Mouse (Mus musculus): ENCODE results near the gene N4bp2l2.
"Not testable (repeated sequence)": the region's sequence is repeated elsewhere in the genome, so short reads cannot be mapped to it uniquely, and the experiment has no call there.

The N4bp2l2 gene

GRCm38 (mm10) chr5:150643390-150643789 is 22.6 kb downstream of the N4bp2l2 start:
- not testable (repeated sequence) for DNase-seq (ENCODE audit: low spot score)

DNA sequence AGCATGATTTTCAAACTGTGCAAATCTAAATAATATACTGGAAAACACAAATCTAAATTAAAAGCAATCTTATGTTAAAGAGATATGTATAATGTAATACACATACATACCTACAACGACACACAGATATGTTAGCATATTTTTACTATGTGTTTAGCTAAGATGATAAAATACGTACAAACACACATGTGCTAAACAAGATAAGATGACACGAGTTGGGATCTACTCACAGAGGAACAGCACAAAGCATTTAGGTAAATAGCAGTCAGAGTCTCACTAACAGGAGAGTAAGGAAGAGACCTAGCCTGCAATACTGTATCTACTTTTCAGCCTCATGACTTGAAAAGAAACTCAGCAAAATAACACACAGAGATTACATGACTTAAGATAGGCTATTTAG is 24.5 kb downstream of the N4bp2l2 start:
- no peak for DNase-seq (ENCODE audit: low spot score)

DNA sequence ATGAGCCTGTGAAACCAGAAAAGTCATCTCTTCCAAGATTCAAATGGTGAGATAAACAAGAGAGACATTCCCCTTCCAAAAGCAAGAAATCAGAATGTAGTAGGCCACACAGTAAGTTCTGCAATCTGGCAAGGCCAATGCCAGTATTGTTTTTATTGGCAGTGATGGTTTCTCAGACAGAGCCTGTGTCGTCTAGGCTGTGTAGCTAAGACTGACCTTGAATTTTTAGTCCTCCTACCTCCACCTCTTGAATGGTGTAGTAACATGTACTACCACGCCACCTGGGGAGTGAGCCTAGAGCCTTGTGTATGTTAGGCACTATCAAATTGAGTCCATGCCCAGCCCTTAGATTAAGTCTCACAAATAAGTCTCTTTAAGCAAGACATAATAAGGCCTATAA is 36.3 kb downstream of the N4bp2l2 start:
- DNase-seq (ENCODE audit: low spot score), result no peak

GRCm38 (mm10) chr5:150629272-150629671 is 36.7 kb downstream of the N4bp2l2 start:
- DNase-seq (ENCODE audit: low spot score), result no peak

DNA sequence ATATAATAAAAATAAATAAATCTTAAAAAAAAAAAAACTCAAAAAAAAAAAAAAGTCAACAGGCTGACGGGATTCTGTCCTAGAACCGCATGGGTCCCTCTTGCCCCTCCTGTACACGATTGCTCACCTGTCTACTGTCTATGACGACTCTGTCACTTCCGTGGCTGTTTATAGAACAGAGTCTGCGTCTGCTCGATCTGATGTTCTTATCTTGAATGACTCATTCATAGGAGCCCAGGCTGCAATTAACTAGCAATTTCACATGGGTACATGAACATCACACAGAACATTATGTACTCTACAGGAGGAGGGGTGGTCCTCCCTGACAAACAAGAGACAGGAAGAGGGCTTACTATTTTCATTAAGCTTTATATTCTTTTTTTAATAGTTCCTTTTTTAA is 40.5 kb downstream of the N4bp2l2 start:
- DNase-seq (ENCODE audit: low spot score), result no peak

GRCm38 (mm10) chr5:150622792-150623191 is 43.2 kb downstream of the N4bp2l2 start:
- no peak for DNase-seq (ENCODE audit: low spot score)

DNA sequence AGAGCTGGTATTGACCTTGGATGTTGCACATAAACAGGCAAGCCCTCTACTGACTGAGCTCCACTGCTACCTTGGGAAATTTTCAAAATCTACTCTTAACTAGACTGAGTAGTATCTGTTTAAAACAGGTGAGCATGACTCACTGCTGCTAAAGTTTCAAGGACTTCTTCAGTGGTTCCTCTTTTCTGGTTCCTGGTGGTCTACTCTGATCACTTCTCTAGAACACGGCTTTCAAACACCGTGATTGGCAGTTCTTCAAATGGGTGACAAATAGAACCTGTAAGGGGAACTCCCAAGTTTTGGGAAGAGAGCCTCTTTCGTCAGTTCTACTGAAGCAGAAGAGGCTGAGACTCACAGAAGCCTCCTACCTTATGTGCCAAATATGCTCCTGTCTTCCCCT is 44.4 kb downstream of the N4bp2l2 start:
- no peak for DNase-seq (ENCODE audit: low spot score)

DNA sequence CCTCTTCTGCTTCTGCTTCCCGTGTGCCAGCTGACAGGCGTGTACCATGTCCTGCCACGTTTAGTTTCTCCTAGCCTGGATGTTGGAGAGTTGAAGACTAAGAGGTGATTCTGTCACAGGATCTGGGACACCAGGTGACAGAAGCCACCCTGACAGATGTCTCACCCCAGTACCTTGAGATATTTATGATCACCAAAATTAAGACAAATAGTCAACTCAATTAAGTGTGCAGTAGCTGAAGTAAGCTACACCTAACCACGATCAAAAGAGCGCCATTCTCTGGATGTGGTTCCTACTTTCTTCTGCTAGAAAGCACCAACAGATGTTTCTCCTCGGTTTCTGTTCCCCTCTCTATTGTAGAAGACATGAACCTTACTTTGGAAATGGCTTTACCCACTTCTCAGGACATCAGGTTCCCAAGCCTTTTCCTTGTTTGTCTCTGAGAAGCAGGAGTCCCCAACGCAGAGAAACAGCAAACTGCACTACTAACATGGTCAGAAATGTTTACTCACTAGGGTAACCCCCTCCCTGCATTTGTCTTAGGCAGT is 45.3 kb downstream of the N4bp2l2 start:
- DNase-seq (ENCODE audit: low spot score), result no peak

GRCm38 (mm10) chr5:150618599-150619355 is 47.2 kb downstream of the N4bp2l2 start:
- no peak for DNase-seq (ENCODE audit: low spot score)

GRCm38 (mm10) chr5:150616731-150617130 is 49.3 kb downstream of the N4bp2l2 start:
- no peak for DNase-seq (ENCODE audit: low spot score)

- no peak for DNase-seq (ENCODE audit: low spot score)
Measured at GRCm38 (mm10) chr5:150616216-150616615, 49.8 kb downstream of the N4bp2l2 start.

GRCm38 (mm10) chr5:150614054-150614453 is 51.9 kb downstream of the N4bp2l2 start:
- no peak for DNase-seq (ENCODE audit: low spot score)

DNA sequence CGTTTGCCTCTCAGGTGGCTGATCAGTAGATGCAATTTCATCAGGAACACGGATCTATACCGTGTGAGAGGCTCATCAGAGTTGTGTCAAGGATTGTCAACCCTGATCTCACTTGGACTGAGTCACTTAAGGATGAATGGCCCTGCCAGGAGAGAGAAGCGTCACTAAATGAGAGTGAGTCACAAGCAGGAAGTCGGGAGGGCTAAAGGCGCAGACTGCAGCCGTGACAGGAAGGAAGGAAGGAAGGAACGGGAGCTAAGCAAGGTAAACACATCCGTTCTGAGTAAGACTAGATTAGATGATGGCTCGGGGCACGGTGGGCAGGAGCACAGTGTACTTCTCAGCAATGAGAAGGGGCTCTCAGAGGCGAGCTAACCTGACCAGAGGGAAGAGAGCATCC is 54.3 kb downstream of the N4bp2l2 start:
- DNase-seq (ENCODE audit: low spot score), result no peak

- DNase-seq (ENCODE audit: low spot score), result no peak
Measured at GRCm38 (mm10) chr5:150611136-150611535, 54.8 kb downstream of the N4bp2l2 start.

GRCm38 (mm10) chr5:150607631-150608030 is 58.4 kb downstream of the N4bp2l2 start:
- DNase-seq (ENCODE audit: low spot score), result no peak

DNA sequence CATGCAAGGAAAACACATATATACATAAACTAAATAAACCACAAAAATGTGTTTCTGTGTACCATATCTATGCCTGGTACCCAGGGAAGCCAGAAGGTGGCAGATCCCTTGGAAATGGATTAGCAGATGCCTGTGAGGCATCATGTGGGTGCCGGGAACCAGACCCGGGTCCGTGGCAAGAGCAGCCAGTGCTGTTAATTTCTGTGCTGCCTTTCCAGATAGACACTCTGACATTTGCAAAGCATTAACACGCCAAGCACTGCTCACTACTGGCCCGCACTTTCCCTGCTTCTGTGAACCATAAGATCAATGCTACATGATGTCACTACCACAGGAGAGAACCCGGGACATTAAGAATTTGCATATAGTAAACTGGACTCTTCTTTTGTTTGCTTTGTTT is 59.9 kb downstream of the N4bp2l2 start:
- DNase-seq (ENCODE audit: low spot score), result no peak

DNA sequence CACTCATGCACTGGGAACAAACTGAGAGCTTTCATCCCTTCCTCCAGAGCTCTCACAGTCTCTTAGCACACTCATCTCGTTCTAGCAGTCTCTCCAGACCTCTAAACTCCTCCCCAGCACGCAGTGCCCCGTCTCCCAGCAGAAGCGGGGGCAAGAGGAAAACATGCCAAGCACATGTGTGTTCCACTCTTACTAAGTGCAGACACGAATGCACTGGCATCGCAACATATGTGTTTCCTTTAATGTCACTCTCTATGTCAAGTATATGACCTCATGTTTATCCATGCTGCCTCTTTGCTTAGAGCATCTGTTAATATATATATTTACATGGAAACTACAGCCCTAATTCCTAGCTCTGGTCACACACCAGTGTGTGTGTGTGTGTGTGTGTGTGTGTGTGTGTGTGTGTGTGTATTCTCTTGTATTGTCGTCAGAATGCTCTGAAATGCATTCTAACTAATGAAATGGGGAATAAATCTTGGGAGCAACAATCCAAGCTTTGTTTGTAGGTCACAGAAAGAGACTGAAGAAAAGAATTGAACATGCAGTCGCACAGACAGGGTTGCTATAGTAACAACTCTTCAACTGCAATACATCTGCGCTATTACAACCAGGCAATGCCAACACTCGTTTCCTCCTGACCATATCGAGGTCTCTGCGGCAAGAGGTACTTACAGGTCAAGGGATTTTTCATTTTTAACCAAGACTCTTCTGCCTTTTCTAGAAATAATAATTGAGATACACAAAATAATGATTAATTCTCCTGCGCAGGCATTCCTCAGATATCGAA is 64.3 kb downstream of the N4bp2l2 start:
- no peak for DNase-seq (ENCODE audit: low spot score)

DNA sequence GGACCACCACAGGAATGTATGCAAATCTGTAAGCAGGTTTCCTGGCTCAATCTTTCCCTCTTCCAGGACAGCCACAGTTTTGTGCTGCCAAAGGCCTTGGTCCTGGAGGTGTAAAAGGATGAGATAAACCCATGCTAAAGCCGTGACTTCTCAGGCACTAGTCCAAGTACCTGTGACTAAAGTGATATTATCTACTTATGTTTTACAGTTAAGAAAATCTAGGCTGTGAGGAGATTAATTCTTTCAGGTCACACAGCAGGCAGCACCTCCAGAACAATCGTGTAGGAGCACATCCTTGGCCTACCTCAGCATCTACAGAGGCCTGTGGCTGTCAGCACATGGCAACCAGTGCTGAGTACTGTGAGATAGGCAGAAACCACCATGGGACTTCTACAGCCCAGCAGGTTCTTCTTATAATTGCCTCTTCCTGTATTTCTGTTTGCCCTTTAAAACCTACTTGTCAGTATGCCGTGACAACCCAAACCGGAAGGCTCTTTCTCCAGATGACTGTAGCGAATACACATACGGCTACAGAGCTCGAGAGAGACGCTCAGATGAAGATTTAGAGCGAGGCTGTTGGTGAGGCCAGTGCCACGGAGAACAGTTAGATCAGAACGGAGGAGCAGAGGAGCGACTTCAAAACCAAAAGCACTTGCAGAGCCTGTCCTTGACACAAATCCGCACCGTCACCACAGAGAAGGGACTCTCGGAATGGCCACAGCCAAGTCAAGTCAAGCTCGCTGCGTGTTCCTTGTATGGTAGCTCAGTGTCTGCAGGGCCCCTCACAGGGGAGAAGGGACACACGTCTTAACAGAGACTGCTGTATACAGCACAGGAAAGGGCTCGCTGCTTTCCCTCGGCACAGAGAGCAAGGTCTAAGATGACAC is 65.2 kb downstream of the N4bp2l2 start:
- no peak for DNase-seq (ENCODE audit: low spot score)

DNA sequence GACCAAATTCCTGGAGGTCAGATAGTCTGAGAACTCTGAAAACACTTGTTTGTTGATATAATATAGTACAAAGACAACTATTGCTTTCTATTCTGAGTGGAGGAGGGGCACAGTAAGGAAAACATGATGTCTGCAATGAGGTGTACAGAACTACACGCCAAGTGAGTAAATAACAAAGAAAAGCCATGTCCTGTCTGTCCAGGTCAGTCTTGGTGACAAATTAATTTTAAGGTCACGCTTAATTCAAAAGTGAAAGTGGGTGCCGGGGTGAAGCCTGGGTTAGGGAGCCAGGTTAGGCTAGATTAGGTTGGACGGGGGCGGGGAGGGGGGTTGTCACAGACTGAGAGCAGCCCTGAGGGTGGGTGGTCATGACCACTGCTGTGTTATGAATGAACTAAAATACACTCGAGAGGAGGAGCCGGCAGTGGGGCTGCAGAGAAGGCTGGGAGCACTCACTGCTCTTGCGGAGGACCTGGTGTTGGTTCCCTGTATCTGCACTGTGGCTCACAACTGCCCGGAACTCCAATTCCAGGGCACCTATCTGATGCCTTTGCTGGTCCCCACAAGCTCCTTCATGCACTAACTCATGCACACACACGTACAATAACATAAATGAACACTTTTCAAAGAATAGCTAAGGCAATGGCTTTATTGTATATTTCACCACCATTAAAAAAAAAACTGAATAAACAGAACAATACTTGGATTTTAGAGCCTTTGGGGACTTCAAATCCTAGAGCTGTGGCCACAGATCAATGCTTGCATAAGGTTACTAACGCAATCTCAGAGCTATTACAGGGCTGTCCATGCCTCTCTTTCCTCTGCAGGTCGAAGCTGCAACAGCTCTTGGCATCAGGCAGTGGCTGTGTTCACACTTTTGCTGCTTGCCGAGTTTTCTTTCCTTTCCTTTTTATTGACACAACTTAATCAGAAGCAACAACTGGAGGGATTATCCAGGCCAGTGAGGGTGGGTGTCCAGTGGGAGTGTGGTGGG is 66.4 kb downstream of the N4bp2l2 start:
- no peak for DNase-seq (ENCODE audit: low spot score)

- DNase-seq (ENCODE audit: low spot score), result peak; percentile 65
Measured at GRCm38 (mm10) chr5:150598202-150599119, 67.5 kb downstream of the N4bp2l2 start.

All from yolk sac, embryonic 10.5 days (tissue).